Mouse (Mus musculus): ENCODE results near the gene Sptbn1. TPM values are rescaled to one million over a fixed set of nuclear protein-coding genes. Genes with fewer than 3 reads are reported as not detected.
A peak's percentile ranks its signal among the peaks of the same experiment; 100 is the strongest.

Sptbn1 gene
- total RNA-seq, 2 experiments from 2014 or later, result 527 to 592 TPM

- no peak for DNase-seq
- intact Hi-C loops (cut with DNase I), result loop anchor here (10.0 kb wide), 1 partner anchor 198 kb away; the partner anchor contains the start of gene Eml6
Observed at GRCm38 (mm10) chr11:30222636-30223035, 45.3 kb downstream of the Sptbn1 start.

GRCm38 (mm10) chr11:30221043-30221442, 46.9 kb downstream of the Sptbn1 start:
- DNase-seq, result no peak
- intact Hi-C loops (cut with DNase I), result loop anchor here (10.0 kb wide), 1 partner anchor 196 kb away; the partner anchor contains the start of gene Eml6

GRCm38 (mm10) chr11:30218386-30218785, 49.6 kb downstream of the Sptbn1 start:
- intact Hi-C loops (cut with DNase I), result no loop called here
- no peak for DNase-seq

- DNase-seq, result no peak
- intact Hi-C loops (cut with DNase I), result no loop called here
Observed at GRCm38 (mm10) chr11:30217496-30217895, 50.5 kb downstream of the Sptbn1 start.

GRCm38 (mm10) chr11:30211663-30212416, 56.1 kb downstream of the Sptbn1 start:
- no peak for DNase-seq
- intact Hi-C loops (cut with DNase I), result no loop called here

- DNase-seq, result no peak
- intact Hi-C loops (cut with DNase I), result no loop called here
Observed at GRCm38 (mm10) chr11:30211141-30211540, 56.8 kb downstream of the Sptbn1 start.

GRCm38 (mm10) chr11:30210100-30210811, 57.7 kb downstream of the Sptbn1 start:
- intact Hi-C loops (cut with DNase I), result no loop called here
- DNase-seq, result no peak

- intact Hi-C loops (cut with DNase I), result loop anchor here (2.0 kb wide), 1 partner anchor 49 kb away; no protein-coding TSS in a partner anchor
- no peak for DNase-seq
Observed at GRCm38 (mm10) chr11:30209495-30209894, 58.5 kb downstream of the Sptbn1 start.

GRCm38 (mm10) chr11:30204398-30204797, 63.6 kb downstream of the Sptbn1 start:
- DNase-seq, result no peak
- intact Hi-C loops (cut with DNase I), result no loop called here

GRCm38 (mm10) chr11:30200391-30200790, 67.6 kb downstream of the Sptbn1 start:
- intact Hi-C loops (cut with DNase I), result no loop called here
- DNase-seq, result no peak

GRCm38 (mm10) chr11:30198091-30198675, 69.8 kb downstream of the Sptbn1 start:
- intact Hi-C loops (cut with DNase I), result loop anchor here (1.0 to 2.0 kb wide), 2 partner anchors 17 to 37 kb away; no protein-coding TSS in a partner anchor
- DNase-seq, result peak; percentile 47 to 69

- peak in 1 of 2 experiments; percentile 64 for DNase-seq
- intact Hi-C loops (cut with DNase I), result loop anchor here (1.0 to 2.0 kb wide), 3 partner anchors 17 to 36 kb away; no protein-coding TSS in a partner anchor
Observed at GRCm38 (mm10) chr11:30197564-30198090, 70.3 kb downstream of the Sptbn1 start.

GRCm38 (mm10) chr11:30196368-30197070, 71.5 kb downstream of the Sptbn1 start:
- intact Hi-C loops (cut with DNase I), result loop anchor here (2.0 kb wide), 1 partner anchor 30 kb away; no protein-coding TSS in a partner anchor
- DNase-seq, result no peak

- intact Hi-C loops (cut with DNase I), result loop anchor here (2.0 kb wide), 1 partner anchor 29 kb away; no protein-coding TSS in a partner anchor
- DNase-seq, result no peak
Observed at GRCm38 (mm10) chr11:30195756-30196155, 72.2 kb downstream of the Sptbn1 start.

- intact Hi-C loops (cut with DNase I), result no loop called here
Observed at GRCm38 (mm10) chr11:30194800-30195199, 73.2 kb downstream of the Sptbn1 start.

GRCm38 (mm10) chr11:30190959-30191358, 77.0 kb downstream of the Sptbn1 start:
- no peak for DNase-seq
- intact Hi-C loops (cut with DNase I), result no loop called here

More at GRCm38 (mm10) chr11:30194800-30195199, 73.2 kb downstream of the Sptbn1 start:
- no peak for DNase-seq

- intact Hi-C loops (cut with DNase I), result no loop called here
- DNase-seq, result no peak
Observed at GRCm38 (mm10) chr11:30190119-30190518, 77.9 kb downstream of the Sptbn1 start.

- intact Hi-C loops (cut with DNase I), result no loop called here
- DNase-seq, result no peak
Observed at GRCm38 (mm10) chr11:30186902-30187470, 81.0 kb downstream of the Sptbn1 start.

GRCm38 (mm10) chr11:30184527-30184926, 83.4 kb downstream of the Sptbn1 start:
- intact Hi-C loops (cut with DNase I), result loop anchor here (2.0 kb wide), 1 partner anchor 18 kb away; no protein-coding TSS in a partner anchor
- DNase-seq, result no peak
